Mouse (Mus musculus): Measurements from ENCODE around the gene Bax. TPM values are rescaled to one million over a fixed set of nuclear protein-coding genes. Genes with fewer than 3 reads are reported as not detected.

The Bax gene
- polyA plus RNA-seq, 1 experiment from 2014 or later, result 272 TPM

GRCm38 (mm10) chr7:45447325-45447990 is 19.2 kb downstream of the Bax start:
- Histone ChIP-seq H3K36me3 (ENCODE audit: poor library complexity, severe bottlenecking) (peaks cover 57% of the 10 kb centered on the region), H3K27me3 (no peaks in the 10 kb centered on the region), H3K4me1 (no peaks in the 10 kb centered on the region), H3K4me2 (no peak overlapping the region), H3K9me3 (replicated peaks) (no peaks in the 10 kb centered on the region), H3K27ac (no peak overlapping the region), H3K4me3 (no peak overlapping the region), H3K9ac (no peak overlapping the region)
- WGBS, result 44% methylated on average over 11 of the region's 11 CpGs
- ATAC-seq, result no peak

GRCm38 (mm10) chr7:45446589-45446988 is 20.1 kb downstream of the Bax start:
- Histone ChIP-seq H3K27ac (no peak overlapping the region), H3K4me1 (no peaks in the 10 kb centered on the region), H3K9ac (no peak overlapping the region), H3K27me3 (no peaks in the 10 kb centered on the region), H3K36me3 (ENCODE audit: poor library complexity, severe bottlenecking) (peaks cover 54% of the 10 kb centered on the region), H3K4me2 (no peak overlapping the region), H3K4me3 (no peak overlapping the region), H3K9me3 (replicated peaks) (no peaks in the 10 kb centered on the region)
- ATAC-seq, result no peak

GRCm38 (mm10) chr7:45443526-45444420 is 22.9 kb downstream of the Bax start:
- Histone ChIP-seq H3K4me2 (no peak overlapping the region), H3K9ac (no peak overlapping the region), H3K4me1 (no peaks in the 10 kb centered on the region), H3K4me3 (no peak overlapping the region), H3K9me3 (replicated peaks) (no peaks in the 10 kb centered on the region), H3K27ac (no peak overlapping the region), H3K36me3 (ENCODE audit: poor library complexity, severe bottlenecking) (peaks cover 54% of the 10 kb centered on the region), H3K27me3 (no peaks in the 10 kb centered on the region)
- 92% methylated on average over 22 of the region's 22 CpGs for WGBS
- ATAC-seq, result no peak

GRCm38 (mm10) chr7:45437521-45438276 is 29.0 kb downstream of the Bax start, which contains the start of gene Ruvbl2:
Ruvbl2 (minus strand) TSS chr7:45438096.
- 23% methylated on average over 19 of the region's 19 CpGs for WGBS

GRCm38 (mm10) chr7:45437046-45437445 is 29.7 kb downstream of the Bax start:
- Histone ChIP-seq H3K4me1 (peaks cover 45% of the 10 kb centered on the region), H3K9me3 (replicated peaks) (no peaks in the 10 kb centered on the region), H3K9ac (peak overlapping the region; percentile 22; the same call in 1 of the 2 replicates), H3K4me3 (no peak overlapping the region), H3K27me3 (no peaks in the 10 kb centered on the region), H3K36me3 (ENCODE audit: poor library complexity, severe bottlenecking) (peaks cover 19% of the 10 kb centered on the region; the same call in 1 of the 2 replicates), H3K27ac (no peak overlapping the region), H3K4me2 (no peak overlapping the region)
- no peak for ATAC-seq
- 33% methylated on average over 6 of the region's 6 CpGs for WGBS

More at GRCm38 (mm10) chr7:45437521-45438276, 29.0 kb downstream of the Bax start, which contains the start of gene Ruvbl2:
- no peaks in the 10 kb centered on the region for H3K9me3 ChIP-seq (replicated peaks)
- H3K4me2 ChIP-seq, result peak within 1 kb of the TSS; percentile 19; the same call in 1 of the 2 replicates
- no peak within 1 kb of the TSS for H3K27ac ChIP-seq
- peaks cover 19% of the 10 kb centered on the region for H3K36me3 ChIP-seq (ENCODE audit: poor library complexity, severe bottlenecking)
- no peak for ATAC-seq
- H3K4me3 ChIP-seq, result no peak within 1 kb of the TSS
- H3K27me3 ChIP-seq, result no peaks in the 10 kb centered on the region
- H3K4me1 ChIP-seq, result peaks cover 41% of the 10 kb centered on the region
- peak within 1 kb of the TSS; percentile 22; the same call in 1 of the 2 replicates for H3K9ac ChIP-seq

- Histone ChIP-seq H3K4me1 (peaks cover 45% of the 10 kb centered on the region), H3K36me3 (ENCODE audit: poor library complexity, severe bottlenecking) (peaks cover 22% of the 10 kb centered on the region; the same call in 1 of the 2 replicates), H3K4me2 (no peak overlapping the region), H3K27ac (no peak overlapping the region), H3K9me3 (replicated peaks) (no peaks in the 10 kb centered on the region), H3K27me3 (no peaks in the 10 kb centered on the region), H3K4me3 (no peak overlapping the region), H3K9ac (peak overlapping the region; percentile 84; the same call in 1 of the 2 replicates)
- ATAC-seq, result no peak
- WGBS, result 93% methylated on average over 5 of the region's 5 CpGs
These were observed 30.3 kb downstream of the Bax start for GRCm38 (mm10) chr7:45436444-45436843.

- no peak overlapping the region; the same call in 1 of the 2 replicates for H3K27ac ChIP-seq
- no peaks in the 10 kb centered on the region for H3K27me3 ChIP-seq
- 5% methylated on average over 16 of the region's 16 CpGs for WGBS
- peaks cover 45% of the 10 kb centered on the region for H3K4me1 ChIP-seq
- peak overlapping the region; percentile 89 for H3K4me3 ChIP-seq
- ATAC-seq, result no peak
- H3K9ac ChIP-seq, result peak overlapping the region; percentile 84
- no peaks in the 10 kb centered on the region for H3K9me3 ChIP-seq (replicated peaks)
- peaks cover 32% of the 10 kb centered on the region for H3K36me3 ChIP-seq (ENCODE audit: poor library complexity, severe bottlenecking)
- H3K4me2 ChIP-seq, result peak overlapping the region; percentile 100
These were observed 31.7 kb downstream of the Bax start for GRCm38 (mm10) chr7:45435038-45435437.

GRCm38 (mm10) chr7:45434203-45435015 is 32.3 kb downstream of the Bax start, which contains the start of gene Gys1:
Gys1 (plus strand) TSS chr7:45434844.
- Histone ChIP-seq H3K27me3 (no peaks in the 10 kb centered on the region), H3K9ac (peak within 1 kb of the TSS; percentile 92), H3K9me3 (replicated peaks) (no peaks in the 10 kb centered on the region), H3K4me2 (peak within 1 kb of the TSS; percentile 100), H3K4me3 (peak within 1 kb of the TSS; percentile 89), H3K36me3 (ENCODE audit: poor library complexity, severe bottlenecking) (peaks cover 32% of the 10 kb centered on the region), H3K4me1 (peaks cover 45% of the 10 kb centered on the region), H3K27ac (peak within 1 kb of the TSS; percentile 88)
- peak; percentile 98 for ATAC-seq
- under 1% methylated on average over 44 of the region's 45 CpGs for WGBS

GRCm38 (mm10) chr7:45433835-45434202 is 32.9 kb downstream of the Bax start:
- peaks cover 37% of the 10 kb centered on the region for H3K36me3 ChIP-seq (ENCODE audit: poor library complexity, severe bottlenecking)
- ATAC-seq, result peak; percentile 1; the same call in 1 of the 2 replicates
- H3K9ac ChIP-seq, result peak overlapping the region; percentile 92
- H3K27me3 ChIP-seq, result no peaks in the 10 kb centered on the region
- H3K9me3 ChIP-seq (replicated peaks), result no peaks in the 10 kb centered on the region
- peak overlapping the region; percentile 88 for H3K27ac ChIP-seq
- H3K4me1 ChIP-seq, result peaks cover 45% of the 10 kb centered on the region
- peak overlapping the region; percentile 89 for H3K4me3 ChIP-seq
- 2% methylated on average over 7 of the region's 7 CpGs for WGBS
- peak overlapping the region; percentile 100 for H3K4me2 ChIP-seq

GRCm38 (mm10) chr7:45426556-45426955 is 40.1 kb downstream of the Bax start:
- ATAC-seq, result no peak
- no peak overlapping the region for H3K4me3 ChIP-seq
- peaks cover 98% of the 10 kb centered on the region for H3K36me3 ChIP-seq (ENCODE audit: poor library complexity, severe bottlenecking)
- no peak overlapping the region for H3K9ac ChIP-seq
- WGBS, result 89% methylated on average over 8 of the region's 8 CpGs
- H3K4me1 ChIP-seq, result no peaks in the 10 kb centered on the region
- no peak overlapping the region for H3K27ac ChIP-seq
- no peaks in the 10 kb centered on the region for H3K9me3 ChIP-seq (replicated peaks)
- H3K4me2 ChIP-seq, result no peak overlapping the region
- no peaks in the 10 kb centered on the region for H3K27me3 ChIP-seq

- no peak overlapping the region for H3K4me3 ChIP-seq
- WGBS, result 94% methylated on average over 14 of the region's 14 CpGs
- H3K9ac ChIP-seq, result no peak overlapping the region
- peaks cover 50% of the 10 kb centered on the region for H3K27me3 ChIP-seq
- H3K27ac ChIP-seq, result no peak overlapping the region
- H3K4me2 ChIP-seq, result no peak overlapping the region
- ATAC-seq, result no peak
- H3K4me1 ChIP-seq, result no peaks in the 10 kb centered on the region
- H3K36me3 ChIP-seq (ENCODE audit: poor library complexity, severe bottlenecking), result peaks cover 61% of the 10 kb centered on the region
- H3K9me3 ChIP-seq (replicated peaks), result no peaks in the 10 kb centered on the region
These were observed 45.5 kb downstream of the Bax start for GRCm38 (mm10) chr7:45421194-45421593.

All from forebrain, embryonic 13.5 days (tissue).